ENCODE assay signal across 9 mouse cellular contexts in the genomic region with DNA sequence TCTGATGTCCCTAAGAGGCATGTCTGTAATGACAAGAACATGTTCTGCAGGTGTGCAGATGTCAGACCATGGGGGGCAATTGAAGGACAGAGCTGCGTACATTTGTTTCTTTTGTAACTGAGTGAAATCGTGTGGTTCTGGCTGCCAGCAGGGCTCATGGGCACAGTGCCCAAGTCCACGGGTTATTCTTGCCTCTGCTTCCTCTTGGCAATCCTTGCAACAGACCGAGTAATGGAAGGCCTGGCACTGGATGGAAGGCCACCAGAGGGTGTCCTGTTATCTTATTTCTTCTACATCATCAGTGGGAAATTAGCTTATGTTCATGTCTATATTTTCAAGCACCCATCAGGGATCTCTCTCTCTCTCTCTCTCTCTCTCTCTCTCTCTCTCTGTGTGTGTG. TPM values are rescaled to one million over a fixed set of nuclear protein-coding genes. Genes with fewer than 3 reads are reported as not detected.
DNase-seq lines count a peak whose midpoint lies in the region; ATAC-seq lines count a peak whose summit lies in the region.
"Had no signal": no experiment of that assay in that cellular context is flagged by ENCODE, and none has a peak within 500 bp of the region (broad histone marks: within the 10 kb centered on the region; RNA-seq: fewer than 3 reads in every experiment).

No protein-coding gene starts in this region.

- 0 out of 2 replicates have a peak, but pooled peaks have one; percentile 50 for ATAC-seq in forebrain, embryonic 16.5 days
- ATAC-seq in forebrain, embryonic 12.5 days (ENCODE audit: low FRiP score) = no peak
- no peak for ATAC-seq in CD4-positive, CD25-positive, alpha-beta regulatory T cell, adult 4 months

- no peak overlapping the region for H3K9ac ChIP-seq in forebrain, embryonic 16.5 days (replicated peaks; ENCODE audit: low read depth, low read length)
- no peak overlapping the region for H3K9ac ChIP-seq in forebrain, embryonic 12.5 days
- H3K9ac ChIP-seq: embryonic facial prominence, embryonic 12.5 days had no signal

- no peak overlapping the region for H3K27ac ChIP-seq in forebrain, embryonic 16.5 days (ENCODE audit: low read length)
- H3K27ac ChIP-seq in forebrain, embryonic 12.5 days = no peak overlapping the region
- H3K27ac ChIP-seq: embryonic facial prominence, embryonic 12.5 days had no signal

- DNase-seq in Muller cell, postnatal 12 days (ENCODE audit: inconsistent ontology term) = peak; percentile 69
- DNase-seq in cerebellum, postnatal 25 days = peak; percentile 86 to 91
- DNase-seq in heart, postnatal 36 days = peak; percentile 72 to 75
- peak; percentile 64 to 69 for DNase-seq in left cerebral cortex, postnatal 36 days (ENCODE audit: low spot score in 2 of 2)
- peak; percentile 66 for DNase-seq in right cerebral cortex, postnatal 25 days

- H3K27me3 ChIP-seq in forebrain, embryonic 16.5 days (replicated peaks; ENCODE audit: control insufficient read depth, insufficient read depth, low read length) = no peaks in the 10 kb centered on the region
- no peaks in the 10 kb centered on the region for H3K27me3 ChIP-seq in forebrain, embryonic 12.5 days
- H3K27me3 ChIP-seq: embryonic facial prominence, embryonic 12.5 days had no signal

- H3K4me2 ChIP-seq in forebrain, embryonic 16.5 days (ENCODE audit: low read length) = no peak overlapping the region
- no peak overlapping the region for H3K4me2 ChIP-seq in forebrain, embryonic 12.5 days
- H3K4me2 ChIP-seq: embryonic facial prominence, embryonic 12.5 days had no signal

- H3K4me1 ChIP-seq in forebrain, embryonic 16.5 days (replicated peaks; ENCODE audit: control insufficient read depth, insufficient read depth, low read length) = peaks cover 3% of the 10 kb centered on the region
- H3K4me1 ChIP-seq in forebrain, embryonic 12.5 days = peaks cover 9% of the 10 kb centered on the region
- H3K4me1 ChIP-seq: embryonic facial prominence, embryonic 12.5 days had no signal

- WGBS in forebrain, embryonic 16.5 days = 14% methylated on average over 4 of the region's 4 CpGs
- 80% methylated on average over 4 of the region's 4 CpGs for WGBS in forebrain, embryonic 12.5 days

- no peak overlapping the region for H3K4me3 ChIP-seq in forebrain, embryonic 16.5 days (replicated peaks; ENCODE audit: low read length)
- no peak overlapping the region for H3K4me3 ChIP-seq in forebrain, embryonic 12.5 days (replicated peaks)
- H3K4me3 ChIP-seq: embryonic facial prominence, embryonic 12.5 days had no signal

- no peaks in the 10 kb centered on the region for H3K36me3 ChIP-seq in forebrain, embryonic 16.5 days (ENCODE audit: control insufficient read depth, insufficient read depth)
- H3K36me3 ChIP-seq in forebrain, embryonic 12.5 days (replicated peaks) = peaks cover under 1% of the 10 kb centered on the region; the same call in 1 of the 2 replicates
- H3K36me3 ChIP-seq: embryonic facial prominence, embryonic 12.5 days had no signal

- H3K9me3 ChIP-seq in forebrain, embryonic 16.5 days (ENCODE audit: control insufficient read depth, low read length) = no peaks in the 10 kb centered on the region
- H3K9me3 ChIP-seq in forebrain, embryonic 12.5 days = no peaks in the 10 kb centered on the region
- H3K9me3 ChIP-seq: embryonic facial prominence, embryonic 12.5 days had no signal

- intact Hi-C loops in heart, postnatal 36 days (cut with DNase I) = loop anchor here (5.0 kb wide), 3 partner anchors 127 to 187 kb away; no protein-coding TSS in a partner anchor
- intact Hi-C loops in left cerebral cortex, postnatal 36 days (cut with DNase I) = loop anchor here (10.0 kb wide), 1 partner anchor 169 kb away; no protein-coding TSS in a partner anchor

RNA-seq across cellular contexts. Expression of a gene that starts 19.0 kb away (rescaled TPM):
- polyA plus RNA-seq in forebrain, embryonic 16.5 days (2015; fragmentation: Nextera tagmentation; extraction: Ambion mirVana) = 19.9 and 21.9 TPM in 2 replicates
- polyA plus RNA-seq in forebrain, embryonic 12.5 days (2016; fragmentation: Nextera tagmentation; extraction: Ambion mirVana) = 24.6 and 28.1 TPM in 2 replicates
- total RNA-seq in heart, postnatal 36 days (2021) = 10 to 100 TPM; 11.1 to 13.4 TPM
- 10 to 100 TPM; 33.3 to 35.2 TPM for total RNA-seq in left cerebral cortex, postnatal 36 days (2021)
- 10 to 100 TPM; 10.8 to 12.6 TPM for polyA plus RNA-seq in CD4-positive, CD25-positive, alpha-beta regulatory T cell, adult 4 months (2017; shearing (Covaris generic))

RNA-seq across cellular contexts. Expression of a gene that starts 41.4 kb away (rescaled TPM):
- polyA plus RNA-seq in forebrain, embryonic 16.5 days (2015; fragmentation: Nextera tagmentation; extraction: Ambion mirVana) = 7.2 and 8.5 TPM in 2 replicates
- polyA plus RNA-seq in forebrain, embryonic 12.5 days (2016; fragmentation: Nextera tagmentation; extraction: Ambion mirVana) = 10.9 TPM in 2 replicates
- 1 to 10 TPM; 6.8 to 7.4 TPM for total RNA-seq in heart, postnatal 36 days (2021)
- total RNA-seq in left cerebral cortex, postnatal 36 days (2021) = 10 to 100 TPM; 12.6 to 12.9 TPM
- 10 to 100 TPM; 12.8 to 20.0 TPM for polyA plus RNA-seq in CD4-positive, CD25-positive, alpha-beta regulatory T cell, adult 4 months (2017; shearing (Covaris generic))
